8 mouse cellular contexts compared by ENCODE assay signal in genomic region chr4:90860854-90861253, GRCm38 (mm10).
A peak's percentile ranks its signal among the peaks of the same experiment; 100 is the strongest.
DNase-seq lines count a peak whose midpoint lies in the region; ATAC-seq lines count a peak whose summit lies in the region.

No protein-coding gene starts in this region.

- no peaks in the 10 kb centered on the region for H3K4me1 ChIP-seq in neural tube, embryonic 15.5 days
- H3K4me1 ChIP-seq in forebrain, embryonic 13.5 days: no peaks in the 10 kb centered on the region
- no peaks in the 10 kb centered on the region for H3K4me1 ChIP-seq in midbrain, embryonic 14.5 days (ENCODE audit: control insufficient read depth, insufficient read depth, low read length)

- H3K9me3 ChIP-seq in neural tube, embryonic 15.5 days (replicated peaks): no peaks in the 10 kb centered on the region
- H3K9me3 ChIP-seq in forebrain, embryonic 13.5 days (replicated peaks): no peaks in the 10 kb centered on the region
- no peaks in the 10 kb centered on the region for H3K9me3 ChIP-seq in midbrain, embryonic 14.5 days (ENCODE audit: control insufficient read depth, low read length)

- H3K9ac ChIP-seq in neural tube, embryonic 15.5 days (replicated peaks): no peak overlapping the region
- no peak overlapping the region for H3K9ac ChIP-seq in forebrain, embryonic 13.5 days
- no peak overlapping the region for H3K9ac ChIP-seq in midbrain, embryonic 14.5 days (replicated peaks; ENCODE audit: low read length)

- DNase-seq in gastrocnemius, postnatal 10 days: peak; percentile 15
- no peak for DNase-seq in gastrocnemius, postnatal 25 days
- peak; percentile 34 for DNase-seq in neural tube, embryonic 10.5 days (ENCODE audit: extremely low spot score, low spot score)
- DNase-seq in midbrain, embryonic 14.5 days: peak; percentile 74
- DNase-seq in ovary, postnatal 36 days (ENCODE audit: low spot score): no peak
- no peak for DNase-seq in c-Kit-positive CD71-positive TER-119-positive erythroid progenitor cells, embryonic 14.5 days (ENCODE audit: low spot score)

- ATAC-seq in neural tube, embryonic 15.5 days (ENCODE audit: low FRiP score): no peak
- peak; percentile 53; the same call in 1 of the 2 replicates for ATAC-seq in forebrain, embryonic 13.5 days
- no peak; the same call in 1 of the 2 replicates for ATAC-seq in midbrain, embryonic 14.5 days (ENCODE audit: low FRiP score, low TSS enrichment)

- H3K36me3 ChIP-seq in neural tube, embryonic 15.5 days: no peaks in the 10 kb centered on the region
- no peaks in the 10 kb centered on the region for H3K36me3 ChIP-seq in forebrain, embryonic 13.5 days (ENCODE audit: poor library complexity, severe bottlenecking)
- no peaks in the 10 kb centered on the region for H3K36me3 ChIP-seq in midbrain, embryonic 14.5 days (ENCODE audit: control insufficient read depth, insufficient read depth, low read length)

- H3K4me3 ChIP-seq in neural tube, embryonic 15.5 days (replicated peaks): no peak overlapping the region
- no peak overlapping the region for H3K4me3 ChIP-seq in forebrain, embryonic 13.5 days
- H3K4me3 ChIP-seq in midbrain, embryonic 14.5 days (replicated peaks; ENCODE audit: low read depth, low read length): no peak overlapping the region

- WGBS in neural tube, embryonic 15.5 days: 37% methylated on average over 2 of the region's 2 CpGs
- WGBS in forebrain, embryonic 13.5 days: 40% methylated on average over 2 of the region's 2 CpGs
- 46% methylated on average over 2 of the region's 2 CpGs for WGBS in midbrain, embryonic 14.5 days

- H3K27me3 ChIP-seq in neural tube, embryonic 15.5 days (replicated peaks): no peaks in the 10 kb centered on the region
- H3K27me3 ChIP-seq in forebrain, embryonic 13.5 days: no peaks in the 10 kb centered on the region
- no peaks in the 10 kb centered on the region for H3K27me3 ChIP-seq in midbrain, embryonic 14.5 days (ENCODE audit: control insufficient read depth, insufficient read depth, low read length)

- H3K4me2 ChIP-seq in neural tube, embryonic 15.5 days: no peak overlapping the region
- no peak overlapping the region for H3K4me2 ChIP-seq in forebrain, embryonic 13.5 days
- H3K4me2 ChIP-seq in midbrain, embryonic 14.5 days (ENCODE audit: low read length): no peak overlapping the region

- H3K27ac ChIP-seq in neural tube, embryonic 15.5 days (replicated peaks): no peak overlapping the region
- no peak overlapping the region for H3K27ac ChIP-seq in forebrain, embryonic 13.5 days
- no peak overlapping the region for H3K27ac ChIP-seq in midbrain, embryonic 14.5 days (replicated peaks; ENCODE audit: low read depth, low read length)

Comparison
In these comparisons a context has a peak if more than half of its experiments do, and no peak if none do; other contexts are left out.
1. DNase-seq: peak in gastrocnemius, postnatal 10 days (single experiment), neural tube, embryonic 10.5 days (single experiment) and midbrain, embryonic 14.5 days (single experiment); none in gastrocnemius, postnatal 25 days (single experiment), ovary, postnatal 36 days (single experiment) and c-Kit-positive CD71-positive TER-119-positive erythroid progenitor cells, embryonic 14.5 days (single experiment).